Mouse (Mus musculus) right cerebral cortex, postnatal 14 days (tissue): ENCODE results near the gene Popdc3.
"Not testable (repeated sequence)": the region's sequence is repeated elsewhere in the genome, so short reads cannot be mapped to it uniquely, and the experiment has no call there.

ENCODE experiments used
- DNase-seq: peaks from one replicate; pipeline ENCODE4 v3.0.0; 2022

Gene Popdc3

DNA sequence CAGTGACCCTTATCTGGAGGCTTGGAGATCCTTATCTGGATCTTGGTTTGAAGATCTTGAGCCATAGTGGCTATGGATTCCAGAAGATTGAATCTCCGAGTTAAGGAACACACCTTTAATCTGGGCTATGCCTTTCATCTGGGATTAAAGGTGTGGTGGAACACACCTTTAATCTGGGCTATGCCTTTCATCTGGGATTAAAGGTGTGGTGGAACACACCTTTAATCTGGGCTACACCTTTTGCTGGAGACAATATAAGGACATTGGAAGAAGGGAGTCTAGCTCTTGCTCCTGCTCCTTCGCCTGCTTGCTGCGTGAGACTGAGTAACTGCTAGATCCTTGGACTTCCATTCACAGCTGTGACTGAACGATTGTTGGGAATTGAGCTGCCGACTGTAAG lies at the start of gene Popdc3:
Gene Popdc3, plus strand, starts transcription at position 301 of the 400 bp plus-strand sequence.
- DNase-seq: not testable (repeated sequence)

DNA sequence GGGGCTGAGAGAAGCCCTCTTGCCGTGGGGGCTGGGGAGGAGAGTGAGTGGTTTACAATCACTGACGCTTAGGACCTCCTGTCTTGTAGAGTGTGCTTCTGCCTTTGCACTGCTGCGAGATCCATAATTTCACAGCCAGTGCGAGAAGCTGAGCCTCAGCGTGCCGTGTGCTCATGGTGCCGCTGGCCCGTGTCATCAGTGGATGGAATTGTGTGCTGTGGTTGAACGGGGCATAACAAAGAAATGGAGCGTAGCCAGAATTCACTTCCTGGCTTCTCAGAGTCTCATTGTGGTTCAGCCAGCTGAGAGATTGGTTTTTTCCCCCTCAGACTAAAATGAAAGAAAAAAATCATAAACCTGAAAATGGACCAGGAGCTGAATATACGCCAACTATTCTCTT lies 48.8 kb upstream of the Popdc3 start:
- DNase-seq: no peak

DNA sequence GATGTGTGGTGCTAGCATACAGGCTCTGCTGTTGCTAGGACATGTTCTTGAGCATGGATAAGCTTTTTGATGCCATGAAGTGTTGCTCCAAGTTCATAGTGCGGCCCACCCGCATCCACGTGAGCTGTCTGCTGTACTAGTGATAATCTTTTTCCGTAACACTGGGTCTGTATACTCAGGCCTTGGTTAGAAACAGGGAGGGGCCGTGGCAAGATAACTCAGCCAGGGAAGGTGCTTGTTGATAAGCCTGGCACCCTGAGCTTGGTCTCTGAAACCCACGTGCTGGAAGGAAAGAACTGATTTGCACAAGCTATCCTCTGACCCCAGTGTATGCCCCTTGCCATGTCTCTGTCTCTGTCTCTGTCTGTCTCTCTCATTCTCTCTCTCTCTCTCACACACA lies 47.9 kb upstream of the Popdc3 start:
- DNase-seq: no peak

DNA sequence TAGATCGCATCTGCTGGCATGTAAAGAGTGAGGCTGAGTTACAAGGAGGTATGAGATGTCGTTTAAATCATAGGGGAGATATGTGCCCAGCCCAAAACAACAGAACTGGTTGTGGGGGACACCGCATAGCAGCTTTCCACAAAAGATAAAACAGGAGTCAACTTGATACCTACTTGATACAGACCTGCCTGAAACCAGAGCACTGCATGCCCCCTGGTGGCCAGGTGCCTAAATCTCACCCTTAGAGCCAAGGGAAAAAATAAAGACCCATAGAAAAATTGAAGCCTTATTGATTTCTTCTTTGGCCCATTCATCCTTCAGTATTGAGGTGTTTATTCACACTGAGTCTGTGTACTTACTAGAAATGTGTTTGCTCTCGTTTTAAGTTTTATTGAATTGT lies 45.5 kb upstream of the Popdc3 start:
- no peak for DNase-seq

DNA sequence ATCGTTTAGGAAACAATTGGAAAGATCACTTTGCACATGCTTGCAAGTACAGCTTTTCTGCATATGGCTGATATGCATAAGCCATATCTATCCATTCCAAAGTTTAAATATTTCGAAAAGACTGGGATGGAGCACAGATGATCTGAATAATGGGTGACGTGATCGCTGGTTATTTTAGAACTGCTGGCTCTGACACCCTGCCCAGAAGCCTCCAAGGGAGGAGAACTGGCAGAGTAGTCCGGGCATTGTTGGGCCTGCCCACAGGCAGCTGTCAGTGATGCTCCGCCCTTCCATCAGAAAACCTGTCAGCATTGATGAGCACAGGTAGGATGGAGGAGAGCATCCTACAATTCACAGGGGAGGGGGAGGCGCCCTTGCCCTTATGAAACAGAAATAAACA lies 41.1 kb upstream of the Popdc3 start:
- DNase-seq: no peak

DNA sequence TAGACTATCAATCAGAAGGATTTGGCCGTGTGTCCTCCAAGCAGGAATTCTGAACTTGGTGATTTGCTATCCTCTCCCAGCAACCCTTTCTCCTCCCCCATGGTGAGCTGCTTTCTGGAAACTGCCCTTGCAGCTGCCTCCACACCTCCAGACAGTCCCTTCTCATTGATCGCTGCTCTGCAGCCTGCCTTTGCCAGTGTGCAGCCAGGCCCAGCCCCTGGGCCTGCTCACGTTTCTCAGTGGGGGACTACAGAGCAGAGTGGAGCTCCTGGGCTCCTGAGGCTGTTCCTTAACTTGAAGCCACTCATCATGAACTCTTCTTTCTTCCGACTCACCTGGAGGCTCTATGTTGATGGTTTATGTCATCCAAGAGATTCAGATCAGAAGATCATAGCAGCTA lies 38.0 kb upstream of the Popdc3 start:
- DNase-seq: no peak

DNA sequence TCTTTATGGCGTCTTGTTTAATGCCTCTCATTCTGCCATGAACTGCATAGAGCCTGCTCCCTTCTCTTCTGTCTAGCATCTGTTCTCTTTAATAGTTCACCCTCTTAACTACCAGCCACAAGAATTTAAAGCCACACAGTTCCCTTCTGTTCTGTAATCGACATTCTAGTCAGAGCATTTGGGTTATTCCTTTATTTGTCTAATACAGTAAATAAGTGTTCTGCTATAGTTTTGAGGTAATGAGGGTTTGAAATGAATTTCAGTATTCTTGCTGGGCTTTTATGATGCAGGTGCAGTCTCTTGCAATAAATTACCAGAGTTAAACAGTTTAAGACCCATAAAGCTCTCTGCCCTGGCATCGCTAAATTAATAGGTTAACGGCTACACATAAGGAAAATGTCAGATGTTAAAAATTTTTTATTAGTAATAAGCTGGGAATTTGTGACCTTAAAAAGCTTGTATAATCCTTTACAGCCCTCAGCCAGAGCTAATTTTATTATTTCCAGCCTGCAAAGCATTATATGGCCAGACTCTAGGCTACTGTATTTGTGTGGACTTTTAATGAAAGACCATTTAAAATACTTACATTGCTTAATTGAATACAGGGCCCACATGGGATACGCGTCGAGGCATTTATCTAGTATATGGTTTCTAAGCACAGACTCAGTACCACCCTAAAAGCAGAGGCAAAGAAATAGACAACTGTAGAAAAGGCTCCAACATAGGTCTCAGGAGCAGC lies 37.3 kb upstream of the Popdc3 start:
- DNase-seq: no peak

DNA sequence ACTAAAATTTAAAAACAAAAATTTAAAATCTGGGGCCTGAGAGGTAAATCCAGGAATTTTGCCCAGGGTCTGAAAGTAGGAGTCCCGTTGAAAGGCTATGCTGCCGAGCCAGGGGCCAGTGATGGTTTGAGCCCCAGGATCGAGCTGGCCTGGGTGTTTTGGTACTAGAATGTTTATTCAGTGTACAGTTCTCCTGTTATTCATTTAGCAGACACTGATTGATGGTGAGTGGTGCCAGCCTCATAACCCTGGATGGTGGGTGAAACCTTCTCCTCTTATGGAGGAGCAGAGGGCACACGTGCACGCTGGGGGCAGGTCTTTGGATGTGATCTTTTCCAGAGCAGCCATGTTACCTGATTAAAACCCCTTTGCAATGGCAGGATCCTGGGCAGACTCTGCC lies 35.5 kb upstream of the Popdc3 start:
- no peak for DNase-seq

DNA sequence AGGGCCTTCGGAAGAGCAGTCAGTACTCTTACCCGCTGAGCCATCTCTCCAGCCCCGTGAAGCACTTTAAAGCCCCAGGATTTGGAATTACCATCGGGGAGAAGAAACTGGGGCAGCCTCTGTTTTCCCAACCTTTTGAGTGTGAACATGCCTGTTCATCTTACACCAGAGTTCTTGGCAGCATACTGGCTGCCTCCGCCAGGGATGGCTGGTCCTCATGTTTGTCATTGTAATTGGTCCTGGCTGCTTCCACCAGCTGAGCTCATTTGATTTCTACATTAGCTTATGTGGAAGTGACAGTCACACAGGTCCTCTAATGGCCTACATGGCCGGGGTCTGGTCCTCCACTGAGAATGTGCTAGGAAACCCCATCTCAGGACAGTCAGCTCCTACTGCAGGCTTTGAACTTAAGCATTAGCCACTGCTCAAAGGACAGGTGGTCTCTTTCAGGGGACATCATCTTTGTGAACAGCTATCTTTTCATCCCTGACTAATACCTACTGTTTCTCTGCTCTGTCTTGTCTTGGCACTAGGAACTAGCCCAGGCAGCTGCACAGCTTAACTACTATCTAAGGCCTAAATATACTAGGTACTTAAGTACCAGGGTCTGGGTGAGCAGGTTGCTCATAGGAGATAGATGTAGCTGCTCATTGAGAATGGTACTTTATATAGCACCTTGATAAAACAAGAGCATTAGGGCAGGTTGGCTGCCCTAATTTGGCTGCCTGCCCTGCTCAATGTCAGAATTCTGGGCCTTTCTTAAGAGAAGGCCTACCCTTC lies 33.7 kb upstream of the Popdc3 start:
- no peak for DNase-seq

DNA sequence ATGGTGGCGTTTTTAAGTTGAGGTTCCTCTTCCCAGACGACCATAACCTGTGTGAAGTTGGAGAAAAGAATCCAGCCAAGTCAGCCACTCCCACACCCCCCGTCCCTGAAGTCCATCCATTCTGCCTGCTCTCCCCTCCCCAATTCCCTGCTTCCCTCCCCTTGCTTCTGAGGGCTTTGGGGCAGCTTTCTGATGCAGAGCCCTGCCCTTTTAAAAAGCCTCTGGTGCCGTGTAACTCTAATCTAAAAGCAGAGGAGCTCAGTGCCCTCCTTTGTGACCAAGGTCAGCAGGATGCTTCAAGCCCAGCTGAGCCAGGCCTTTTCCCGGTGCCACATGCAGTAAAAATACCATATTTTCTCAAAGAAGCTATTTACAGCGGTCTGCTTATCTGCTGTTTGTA lies 31.1 kb upstream of the Popdc3 start:
- DNase-seq: no peak

DNA sequence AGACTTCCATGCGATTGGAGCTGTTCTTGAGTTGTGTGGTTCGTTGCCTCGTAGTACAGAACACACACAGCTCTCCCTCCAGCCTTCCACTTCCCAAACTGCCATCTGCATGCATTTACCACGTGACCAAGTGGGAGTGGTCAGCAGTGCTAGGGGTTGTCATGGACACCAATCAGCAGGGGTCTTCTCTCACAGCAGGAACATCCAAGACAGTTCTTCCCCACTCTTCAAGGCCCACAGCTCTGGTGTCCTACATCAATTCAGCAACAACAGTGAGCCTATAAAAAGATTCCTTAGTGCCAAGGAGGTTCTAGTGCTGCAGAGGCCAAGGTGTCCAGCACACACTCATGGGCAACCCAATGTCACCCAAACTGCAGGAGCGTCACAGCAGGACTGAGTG lies 26.8 kb upstream of the Popdc3 start:
- DNase-seq: no peak

DNA sequence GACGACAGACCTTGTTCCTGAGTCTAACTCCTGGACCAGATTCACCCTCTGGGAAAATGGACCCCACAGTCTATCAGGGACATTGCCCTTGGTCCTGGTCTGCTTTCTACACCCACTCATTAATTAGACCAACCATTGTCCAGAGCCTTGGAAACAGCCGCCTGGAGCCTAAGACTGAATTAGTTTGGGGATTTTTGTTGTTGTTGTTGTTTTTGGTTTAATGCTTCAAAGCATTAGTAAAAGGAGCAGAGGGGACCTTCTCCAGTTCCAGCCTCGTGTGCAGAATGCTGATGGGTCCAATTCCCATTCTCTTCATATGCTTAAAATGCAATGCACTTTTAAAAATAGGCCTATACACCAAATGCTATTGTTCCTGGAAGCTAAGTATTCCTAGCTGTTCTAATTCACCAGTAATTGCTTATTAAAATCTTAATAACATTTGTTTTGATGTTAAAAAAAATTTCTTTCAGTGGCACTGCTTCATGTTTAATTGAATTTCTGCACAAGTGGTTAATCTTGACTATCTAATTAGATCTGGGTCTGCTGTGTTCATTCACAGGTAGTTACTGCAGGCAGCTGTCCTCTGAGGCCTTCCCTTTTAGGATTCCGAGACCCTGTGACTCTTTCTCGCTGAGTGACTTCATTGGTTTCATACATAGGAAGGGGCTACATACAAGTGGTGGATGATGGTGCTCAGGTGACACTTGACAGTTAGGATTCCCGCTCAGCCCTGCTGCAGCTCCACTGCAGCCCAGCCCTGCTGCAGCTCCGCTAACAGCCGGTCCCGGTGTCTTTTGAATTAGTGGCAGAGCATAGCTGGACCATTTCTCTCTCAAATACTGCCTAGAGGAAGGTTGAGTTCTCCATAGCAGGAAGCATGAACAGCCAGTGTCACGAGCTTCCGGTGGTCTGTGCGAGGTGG lies 25.9 kb upstream of the Popdc3 start:
- no peak for DNase-seq

DNA sequence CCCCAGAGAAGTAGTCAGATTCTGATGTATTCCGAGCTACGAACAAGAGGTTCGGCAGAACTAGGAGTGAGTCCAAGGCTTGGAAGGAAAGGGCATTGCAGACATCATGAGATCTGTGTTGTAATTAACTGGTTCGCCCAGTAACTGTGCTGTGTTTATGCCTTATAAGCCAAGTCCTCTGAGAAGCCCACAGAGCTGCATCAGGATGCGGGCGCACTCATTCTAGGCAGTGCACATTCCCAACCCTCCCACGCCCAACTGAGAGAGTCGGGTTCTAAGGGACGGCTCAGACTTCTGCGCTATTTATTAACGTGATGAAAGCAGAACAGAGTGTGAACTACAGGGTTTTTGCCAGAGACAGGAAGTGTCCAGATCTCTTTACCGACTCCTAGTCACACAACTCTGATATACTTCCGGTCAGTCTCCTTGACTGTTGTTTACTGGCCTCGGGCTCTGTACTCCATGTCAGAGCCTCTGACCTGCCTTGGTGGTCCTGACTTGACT lies 23.3 kb upstream of the Popdc3 start:
- DNase-seq: no peak

DNA sequence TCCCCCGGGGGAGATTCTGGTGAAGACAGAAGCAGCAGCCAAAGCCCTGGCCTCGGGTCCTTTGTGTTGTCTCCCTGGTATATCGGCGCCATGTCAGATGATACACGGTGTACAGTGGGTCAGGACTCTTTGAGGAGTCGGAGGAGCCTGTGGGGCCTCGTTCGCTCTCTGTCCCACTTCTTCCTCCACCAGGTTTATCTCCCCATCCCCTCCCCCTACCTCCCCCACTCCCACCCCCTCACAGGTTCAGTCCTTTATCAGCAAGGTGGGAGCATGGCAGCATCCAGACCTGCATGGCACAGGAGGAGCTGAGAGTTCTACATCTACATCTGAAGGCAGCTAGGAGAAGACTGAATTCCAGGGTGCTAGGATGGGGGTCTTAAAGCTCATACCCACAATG lies 12.0 kb upstream of the Popdc3 start:
- DNase-seq: no peak

DNA sequence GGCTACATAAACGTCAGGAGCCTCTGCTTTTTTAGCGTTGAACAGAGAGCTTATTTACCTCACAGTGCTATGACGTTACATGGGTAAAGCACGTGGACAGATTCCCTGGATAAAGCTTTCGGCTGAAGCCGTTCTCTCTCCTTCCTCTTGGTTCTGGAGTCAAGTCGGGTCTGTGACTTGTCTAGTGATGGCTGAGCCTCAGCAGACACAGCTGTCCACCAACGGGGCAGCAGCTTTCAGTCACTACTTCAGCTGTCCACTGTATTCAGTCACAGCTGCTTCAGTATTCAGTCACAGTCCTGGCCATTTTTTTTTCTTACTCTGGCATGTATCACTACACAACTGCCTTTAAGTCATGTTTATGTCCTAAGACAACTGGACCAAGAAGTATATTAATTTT lies 4.0 kb upstream of the Popdc3 start:
- DNase-seq: no peak

DNA sequence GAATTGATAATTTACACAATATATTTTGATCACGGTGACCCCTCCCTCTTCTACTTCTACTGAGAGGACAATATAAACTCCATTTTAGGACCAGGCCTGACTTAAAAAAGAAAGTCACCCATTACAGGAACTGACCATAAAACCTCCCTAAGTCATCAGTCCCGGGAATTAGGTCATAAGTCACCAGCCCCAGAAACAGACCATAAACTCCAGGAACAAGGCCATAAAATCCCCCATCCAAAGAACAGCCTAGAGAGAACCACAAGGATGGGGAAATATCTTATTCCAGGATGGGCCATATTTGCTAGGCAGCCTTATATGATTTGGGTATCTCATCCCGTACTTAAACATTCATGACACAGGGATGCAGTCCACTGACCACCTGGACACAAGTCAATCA lies 3.6 kb upstream of the Popdc3 start:
- no peak for DNase-seq

DNA sequence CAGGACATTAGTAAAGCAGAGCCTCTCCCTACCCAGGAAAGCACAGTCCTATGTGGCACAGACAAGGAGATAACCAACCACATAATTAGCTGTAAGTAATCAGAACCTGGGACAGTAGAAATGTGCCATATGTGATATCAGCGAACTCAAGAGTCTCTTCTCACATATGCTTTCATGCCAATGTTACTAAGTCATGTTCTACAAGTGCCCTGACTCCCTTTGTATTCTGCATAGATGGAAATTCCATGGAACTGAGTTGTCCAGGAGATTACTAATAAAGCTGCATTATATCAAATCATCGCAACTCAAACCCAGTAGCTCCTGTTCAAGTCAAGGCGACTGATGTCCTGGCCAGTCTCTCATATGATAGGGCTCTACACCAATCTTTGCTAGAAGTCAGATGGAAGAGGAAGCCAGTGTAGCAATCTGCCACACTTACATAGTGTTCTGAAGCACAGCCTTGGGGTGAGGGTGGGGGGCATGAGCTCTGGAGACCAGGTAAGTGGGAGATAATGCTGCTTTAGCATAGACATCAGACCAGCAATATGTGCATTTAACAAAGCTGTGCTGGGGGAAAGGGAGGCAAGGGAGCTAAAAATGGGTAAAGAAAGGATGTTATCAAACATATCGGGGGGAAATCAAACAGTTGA lies 2.9 kb downstream of the Popdc3 start:
- no peak for DNase-seq

DNA sequence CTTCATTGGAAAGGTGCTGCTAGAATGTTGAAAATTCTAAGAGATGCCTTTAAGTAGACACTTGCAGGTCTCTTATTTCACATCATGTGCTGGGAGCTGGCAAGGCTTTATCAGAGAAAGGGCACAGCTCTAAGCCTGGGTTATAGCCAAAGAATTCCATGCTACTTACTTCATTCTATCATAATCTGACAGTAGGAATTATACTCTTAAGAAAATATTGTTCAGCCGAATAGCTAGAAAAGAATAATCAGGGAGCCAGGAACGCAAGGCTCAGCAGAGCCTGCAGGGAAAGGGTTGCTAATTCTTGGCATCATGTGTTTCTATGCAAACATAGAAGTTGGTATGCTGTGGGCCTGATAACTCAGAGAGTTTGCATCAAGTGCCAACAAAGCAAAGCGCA lies 3.4 kb downstream of the Popdc3 start:
- no peak for DNase-seq

DNA sequence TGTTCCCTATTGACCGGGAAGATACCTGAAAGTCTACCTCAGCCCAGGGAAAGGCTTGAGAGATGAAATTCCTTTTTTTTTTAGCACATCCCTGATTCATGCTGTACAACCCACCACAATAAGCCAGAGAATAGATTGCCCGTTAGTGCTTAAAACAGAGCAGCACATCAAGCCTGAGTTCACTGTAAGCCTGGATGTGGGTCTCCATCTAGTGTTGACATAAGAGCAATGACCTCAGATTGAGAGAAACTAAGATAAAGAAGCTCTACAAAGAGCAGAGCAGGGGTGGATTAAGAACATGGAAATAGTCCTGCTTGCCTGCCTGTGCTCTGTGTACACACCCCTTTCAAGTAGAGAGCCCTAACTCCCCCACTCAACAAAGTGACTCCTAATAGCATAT lies 7.6 kb downstream of the Popdc3 start:
- no peak for DNase-seq

DNA sequence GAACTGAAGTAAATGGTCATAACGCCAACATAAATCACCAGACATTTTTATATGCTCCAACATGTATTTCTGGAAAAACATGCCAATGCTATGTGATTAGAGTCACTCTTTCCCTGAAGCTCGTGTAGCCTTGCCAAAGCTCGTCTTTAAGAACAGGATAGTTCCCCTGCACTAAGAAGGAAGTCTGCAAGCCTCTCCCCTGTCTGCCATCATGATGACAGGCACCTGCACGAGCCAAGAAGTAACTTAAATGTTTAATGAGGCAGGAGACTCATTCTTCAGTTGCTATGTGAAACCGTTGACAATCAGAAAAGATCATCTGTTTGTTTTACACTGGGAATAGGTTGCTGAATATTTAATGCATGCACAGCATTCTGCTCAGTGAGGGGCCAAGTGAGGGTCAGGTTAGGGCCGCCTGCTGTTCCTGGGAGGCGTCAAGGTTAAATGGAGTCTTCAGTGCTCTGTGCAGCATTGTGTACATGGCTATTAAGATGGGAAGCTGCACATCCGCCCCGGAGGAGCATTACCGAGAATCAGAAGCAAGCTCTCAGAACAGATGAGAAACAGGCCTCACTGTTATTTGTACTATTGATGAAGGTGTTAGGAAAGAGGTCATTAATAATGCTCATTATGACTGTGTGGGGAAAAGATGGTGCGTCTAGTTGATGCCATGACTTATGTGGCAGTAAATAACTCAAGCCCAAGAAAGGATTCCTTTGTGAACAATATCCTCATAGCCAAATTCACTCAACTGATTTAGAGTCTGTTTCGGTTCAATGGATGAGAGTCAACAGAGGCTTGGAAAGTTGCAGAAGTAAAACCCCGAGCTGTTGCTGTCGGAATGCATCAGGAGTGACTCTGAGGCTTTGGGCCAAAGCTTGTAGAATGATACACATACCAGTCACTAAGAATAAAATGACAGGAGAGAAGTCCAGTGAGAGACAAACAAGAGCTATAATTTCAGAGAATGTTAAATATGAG lies 15.7 kb downstream of the Popdc3 start:
- DNase-seq: no peak

DNA sequence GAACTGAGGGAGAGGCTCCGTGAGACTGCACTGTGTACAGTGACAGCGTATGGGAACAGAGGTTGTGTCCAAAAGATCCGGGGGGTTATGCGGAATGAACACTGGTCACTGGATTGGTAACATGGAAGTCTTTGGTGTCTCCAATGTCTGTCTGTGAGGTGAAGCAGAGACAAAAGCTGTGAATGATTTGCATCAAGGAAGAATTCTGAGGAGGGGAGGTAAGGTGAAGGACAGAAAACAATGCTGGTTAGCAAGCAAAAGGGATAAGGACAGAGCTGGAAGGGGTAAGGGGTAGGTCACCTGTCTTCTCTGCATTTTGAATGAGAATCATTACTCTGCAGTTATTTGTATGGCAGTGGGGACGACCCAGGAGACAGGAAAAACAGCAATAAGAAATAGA lies 16.6 kb downstream of the Popdc3 start:
- no peak for DNase-seq

DNA sequence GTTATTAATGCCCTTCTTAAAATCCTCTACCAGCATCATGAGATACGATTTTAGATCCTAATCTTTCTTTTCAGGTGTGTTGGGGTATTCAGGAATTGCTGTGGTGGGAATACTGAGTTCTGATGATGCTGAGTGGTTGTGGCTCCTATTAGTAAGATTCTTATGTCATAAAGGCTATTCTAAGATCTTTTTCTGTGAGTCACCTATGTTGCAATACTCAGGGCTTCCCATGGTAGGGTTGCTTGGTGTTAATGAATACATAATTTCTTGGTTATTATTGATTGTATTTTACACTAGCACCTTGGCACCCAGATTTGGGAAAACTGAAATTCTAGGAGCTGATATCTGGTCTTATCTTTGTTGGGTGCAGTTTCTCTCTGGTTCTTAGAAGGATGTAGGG lies 26.7 kb downstream of the Popdc3 start:
- no peak for DNase-seq
